Mouse (Mus musculus): ENCODE measurements around the gene Gltp. TPM values are rescaled to one million over a fixed set of nuclear protein-coding genes. Genes with fewer than 3 reads are reported as not detected.

Gltp gene
- polyA plus RNA-seq, 1 experiment: 6.3 TPM

- H3K4me3 ChIP-seq (replicated peaks): no peak overlapping the region
- peaks cover 7% of the 10 kb centered on the region for H3K4me1 ChIP-seq (ENCODE audit: control insufficient read depth)
- H3K27me3 ChIP-seq (ENCODE audit: control insufficient read depth): peaks cover 2% of the 10 kb centered on the region; the same call in 1 of the 2 replicates
- TF ChIP-seq GATA1 (IDR thresholded peaks at IDR 0.05; ENCODE audit: low read length) (no peak), TAL1 (IDR thresholded peaks at IDR 0.05; ENCODE audit: low read length) (no peak)
- H3K9me3 ChIP-seq (ENCODE audit: control insufficient read depth, low read length): no peaks in the 10 kb centered on the region
- no peaks in the 10 kb centered on the region for H3K36me3 ChIP-seq (ENCODE audit: control insufficient read depth)
Observed at GRCm38 (mm10) chr5:114638769-114639644, 51.8 kb downstream of the Gltp start.

GRCm38 (mm10) chr5:114636091-114636490 is 54.7 kb downstream of the Gltp start:
- TF ChIP-seq GATA1 (IDR thresholded peaks at IDR 0.05; ENCODE audit: low read length) (no peak), TAL1 (IDR thresholded peaks at IDR 0.05; ENCODE audit: low read length) (no peak)
- Histone ChIP-seq H3K4me3 (replicated peaks) (no peak overlapping the region), H3K36me3 (ENCODE audit: control insufficient read depth) (no peaks in the 10 kb centered on the region), H3K27me3 (ENCODE audit: control insufficient read depth) (peaks cover 2% of the 10 kb centered on the region; the same call in 1 of the 2 replicates), H3K9me3 (ENCODE audit: control insufficient read depth, low read length) (no peaks in the 10 kb centered on the region), H3K4me1 (ENCODE audit: control insufficient read depth) (peaks cover 7% of the 10 kb centered on the region)

DNA sequence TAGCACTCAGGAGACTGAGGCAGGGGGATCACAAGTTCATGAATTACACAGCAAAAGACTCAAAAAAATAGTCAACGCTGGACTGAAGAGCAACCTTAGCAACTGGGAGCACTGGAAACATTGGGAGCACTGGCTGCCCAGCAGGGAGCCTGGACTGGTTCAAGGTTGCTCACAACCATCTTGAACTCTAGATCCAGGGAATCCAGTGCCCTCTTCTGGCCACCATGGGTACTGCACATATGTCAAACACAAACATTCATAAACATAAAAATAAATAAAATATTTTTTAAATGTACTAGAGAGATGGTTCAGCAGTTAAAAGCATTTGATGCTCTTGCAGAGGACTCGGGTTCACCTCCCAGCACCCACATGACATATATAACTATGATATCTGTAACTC is 59.4 kb downstream of the Gltp start:
- TF ChIP-seq GATA1 (IDR thresholded peaks at IDR 0.05; ENCODE audit: low read length) (no peak), TAL1 (IDR thresholded peaks at IDR 0.05; ENCODE audit: low read length) (no peak)
- Histone ChIP-seq H3K27me3 (ENCODE audit: control insufficient read depth) (no peaks in the 10 kb centered on the region; the same call in 1 of the 2 replicates), H3K36me3 (ENCODE audit: control insufficient read depth) (no peaks in the 10 kb centered on the region), H3K4me3 (replicated peaks) (no peak overlapping the region), H3K4me1 (ENCODE audit: control insufficient read depth) (no peaks in the 10 kb centered on the region), H3K9me3 (ENCODE audit: control insufficient read depth, low read length) (no peaks in the 10 kb centered on the region)

GRCm38 (mm10) chr5:114625590-114625989 is 65.2 kb downstream of the Gltp start:
- no peaks in the 10 kb centered on the region for H3K9me3 ChIP-seq (ENCODE audit: control insufficient read depth, low read length)
- H3K4me1 ChIP-seq (ENCODE audit: control insufficient read depth): no peaks in the 10 kb centered on the region
- TF ChIP-seq GATA1 (IDR thresholded peaks at IDR 0.05; ENCODE audit: low read length): no peak
- TF ChIP-seq TAL1 (IDR thresholded peaks at IDR 0.05; ENCODE audit: low read length): no peak
- no peaks in the 10 kb centered on the region for H3K36me3 ChIP-seq (ENCODE audit: control insufficient read depth)
- no peak overlapping the region for H3K4me3 ChIP-seq (replicated peaks)
- no peaks in the 10 kb centered on the region; the same call in 1 of the 2 replicates for H3K27me3 ChIP-seq (ENCODE audit: control insufficient read depth)

GRCm38 (mm10) chr5:114620305-114620704 is 70.5 kb downstream of the Gltp start:
- no peaks in the 10 kb centered on the region for H3K9me3 ChIP-seq (ENCODE audit: control insufficient read depth, low read length)
- no peak overlapping the region for H3K4me3 ChIP-seq (replicated peaks)
- H3K36me3 ChIP-seq (ENCODE audit: control insufficient read depth): no peaks in the 10 kb centered on the region
- no peak for TF ChIP-seq TAL1 (IDR thresholded peaks at IDR 0.05; ENCODE audit: low read length)
- TF ChIP-seq GATA1 (IDR thresholded peaks at IDR 0.05; ENCODE audit: low read length): no peak
- peaks cover 14% of the 10 kb centered on the region for H3K4me1 ChIP-seq (ENCODE audit: control insufficient read depth)
- H3K27me3 ChIP-seq (ENCODE audit: control insufficient read depth): no peaks in the 10 kb centered on the region

Other genes starting within 250 kb of the Gltp start
- gene Mmab, start 246.9 kb downstream of the Gltp start, polyA plus RNA-seq (2012): 0.30 and 0.35 TPM in 2 replicates
- 1.7 and 2.0 TPM in 2 replicates for gene Mvk, start 246.7 kb downstream of the Gltp start, polyA plus RNA-seq (2012)
- 0.02 and 0.16 TPM in 2 replicates for gene Fam222a, start 123.0 kb downstream of the Gltp start, polyA plus RNA-seq (2012)
- 0.06 and 0.07 TPM in 2 replicates for gene Trpv4, start 32.6 kb downstream of the Gltp start, polyA plus RNA-seq (2012)
- 1.1 and 1.2 TPM in 2 replicates for gene Tchp, start 16.8 kb upstream of the Gltp start, polyA plus RNA-seq (2012)
- gene Ankrd13a, start 83.7 kb upstream of the Gltp start, polyA plus RNA-seq (2012): 15.2 TPM in 2 replicates
- gene Git2, start 84.5 kb upstream of the Gltp start, polyA plus RNA-seq (2012): 7.0 and 8.0 TPM in 2 replicates
- 4.4 and 5.8 TPM in 2 replicates for gene 1500011B03Rik, start 132.5 kb upstream of the Gltp start, polyA plus RNA-seq (2012)
- 0.02 TPM in 1 of 2 replicates, not detected in the other for gene 4930519G04Rik, start 162.7 kb upstream of the Gltp start, polyA plus RNA-seq (2012)
- not detected in 2 replicates for gene Gm9936, start 167.7 kb upstream of the Gltp start, polyA plus RNA-seq (2012)
- 0.02 and 0.09 TPM in 2 replicates for gene Oasl2, start 206.0 kb upstream of the Gltp start, polyA plus RNA-seq (2012)
- gene Oasl1, start 232.3 kb upstream of the Gltp start, polyA plus RNA-seq (2012): not detected in 2 replicates

Data from erythroblast, embryonic 14.5 days (primary cell).